Mouse (Mus musculus) limb, embryonic 13.5 days (tissue): ENCODE measurements around the gene Gm20388. TPM values are rescaled to one million over a fixed set of nuclear protein-coding genes. Genes with fewer than 3 reads are reported as not detected.

Experiments
- ATAC-seq: fragments of 200-750 bp; cut with Nextera tagmentation; 2 replicates; pipeline ENCODE4 v1.8.0; 2017; ENCODE audit warnings: low read depth, moderate number of reproducible peaks, moderate TSS enrichment; ENCODE audit not compliant: low FRiP score
- H3K27ac ChIP-seq: fragments of 300-500 bp; sonication (generic); 2 replicates; pipeline ENCODE4 v1.5.1; 2015; ENCODE audit warnings: inconsistent platforms, mild to moderate bottlenecking, moderate library complexity
- H3K27me3 ChIP-seq: fragments of 300-500 bp; sonication (generic); 2 replicates; pipeline ENCODE4 v1.6.1; 2015; ENCODE audit warnings: mild to moderate bottlenecking, inconsistent platforms
- H3K36me3 ChIP-seq: fragments of 300-500 bp; sonication (generic); 2 replicates; pipeline ENCODE4 v1.6.1; 2015; ENCODE audit warnings: inconsistent platforms, mild to moderate bottlenecking, moderate library complexity
- H3K4me1 ChIP-seq: fragments of 300-500 bp; sonication (generic); 2 replicates; pipeline ENCODE4 v1.6.1; 2015; ENCODE audit warnings: inconsistent platforms
- H3K4me2 ChIP-seq: fragments of 300-500 bp; sonication (generic); replicated peaks from 2 replicates; pipeline ENCODE4 v1.6.1; 2015; ENCODE audit warnings: inconsistent platforms, mild to moderate bottlenecking, moderate library complexity
- H3K4me3 ChIP-seq: fragments of 300-500 bp; sonication (generic); 2 replicates; pipeline ENCODE4 v1.5.1; 2015; ENCODE audit warnings: moderate library complexity, mild to moderate bottlenecking, inconsistent platforms
- H3K9ac ChIP-seq: fragments of 300-500 bp; sonication (generic); 2 replicates; pipeline ENCODE4 v1.6.1; 2015; ENCODE audit warnings: mild to moderate bottlenecking, inconsistent platforms
- H3K9me3 ChIP-seq: fragments of 300-500 bp; sonication (generic); 2 replicates; pipeline ENCODE4 v1.6.1; 2016; ENCODE audit warnings: inconsistent platforms
- WGBS: fragments of 180-500 bp; shearing (Covaris S2); methylation state at CpG from one replicate; pipeline ENCODE4 v1.1.7; 2015; 5-methylcytosine and 5-hydroxymethylcytosine counted together
- polyA plus RNA-seq: library from polyadenylated mRNA; unstranded; fragments of >200 nt; fragmentation: Nextera tagmentation; extraction: Ambion mirVana; gene quantifications from 2 replicates; pipeline ENCODE4 v1.2.1, GENCODE M21; 2015

Gm20388 gene
- polyA plus RNA-seq, 1 experiment from 2014 or later, result 7.1 TPM

DNA sequence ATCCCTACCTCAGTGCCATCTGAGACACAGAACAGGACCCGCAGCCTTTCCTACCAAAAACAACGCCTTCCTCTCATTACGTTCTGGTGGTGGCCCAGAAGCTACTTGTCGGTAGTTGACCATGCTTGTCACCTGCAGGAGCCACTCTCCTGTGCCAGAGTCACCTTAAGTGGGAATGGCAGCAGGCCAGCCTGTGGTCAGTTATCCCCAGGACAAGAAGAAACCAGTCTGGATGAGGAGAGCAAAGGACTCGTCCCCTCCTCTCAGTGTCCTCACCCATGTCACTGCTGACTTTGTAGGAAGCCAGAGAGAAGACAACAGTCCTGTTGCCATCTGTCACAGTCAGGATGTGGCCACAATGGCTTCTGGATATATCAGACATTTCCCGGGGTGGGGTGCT lies 2906.3 kb downstream of the Gm20388 start:
- H3K27me3 ChIP-seq, result no peaks in the 10 kb centered on the region
- WGBS, result 92% methylated on average over 6 of the region's 6 CpGs

GRCm38 (mm10) chr8:122817724-122818496 lies 2907.3 kb downstream of the Gm20388 start:
- Histone ChIP-seq H3K4me2 (no peak overlapping the region), H3K9ac (0 out of 2 replicates have a peak overlapping the region, but pooled peaks have one; percentile 31), H3K36me3 (peaks cover 29% of the 10 kb centered on the region), H3K27me3 (no peaks in the 10 kb centered on the region), H3K4me1 (no peaks in the 10 kb centered on the region), H3K4me3 (no peak overlapping the region), H3K27ac (no peak overlapping the region), H3K9me3 (no peaks in the 10 kb centered on the region)
- WGBS, result 53% methylated on average over 13 of the region's 13 CpGs
- ATAC-seq, result no peak

More for the DNA sequence above, 2906.3 kb downstream of the Gm20388 start:
- H3K36me3 ChIP-seq, result peaks cover 38% of the 10 kb centered on the region
- no peak overlapping the region for H3K4me2 ChIP-seq
- no peak overlapping the region for H3K4me3 ChIP-seq
- H3K9me3 ChIP-seq, result no peaks in the 10 kb centered on the region
- H3K27ac ChIP-seq, result no peak overlapping the region
- ATAC-seq, result no peak
- no peaks in the 10 kb centered on the region for H3K4me1 ChIP-seq
- H3K9ac ChIP-seq, result no peak overlapping the region; the same call in 1 of the 2 replicates

DNA sequence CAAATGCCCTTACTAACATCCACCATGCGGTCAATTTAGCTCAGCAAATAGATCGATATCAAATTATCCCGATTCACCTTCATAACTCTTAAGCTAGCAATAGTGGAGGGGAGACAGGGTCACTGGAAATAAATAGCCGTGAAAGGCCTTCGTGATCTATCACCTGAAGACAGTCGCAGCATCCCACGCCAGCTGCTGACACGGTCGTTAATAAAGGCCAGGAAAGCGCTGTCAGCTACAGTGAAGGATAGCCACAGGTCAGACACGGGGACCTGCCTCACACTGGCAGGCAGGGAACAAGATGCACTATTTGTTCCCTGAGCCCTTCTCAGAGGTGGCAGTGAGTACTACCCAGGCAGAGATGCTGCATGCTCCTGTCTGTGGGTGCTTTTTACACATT lies 2909.1 kb downstream of the Gm20388 start:
- no peak for ATAC-seq
- no peak overlapping the region for H3K27ac ChIP-seq
- H3K36me3 ChIP-seq, result peaks cover 22% of the 10 kb centered on the region
- no peak overlapping the region for H3K4me2 ChIP-seq
- no peak overlapping the region for H3K4me3 ChIP-seq
- no peaks in the 10 kb centered on the region for H3K9me3 ChIP-seq
- H3K9ac ChIP-seq, result no peak overlapping the region
- no peaks in the 10 kb centered on the region for H3K27me3 ChIP-seq
- peaks cover 10% of the 10 kb centered on the region for H3K4me1 ChIP-seq
- 62% methylated on average over 11 of the region's 11 CpGs for WGBS

- H3K9ac ChIP-seq, result peak overlapping the region; percentile 39; the same call in 1 of the 2 replicates
- H3K4me2 ChIP-seq, result no peak overlapping the region
- no peaks in the 10 kb centered on the region for H3K27me3 ChIP-seq
- no peaks in the 10 kb centered on the region for H3K9me3 ChIP-seq
- H3K27ac ChIP-seq, result peak overlapping the region; percentile 67; the same call in 1 of the 2 replicates
- H3K4me1 ChIP-seq, result peaks cover 22% of the 10 kb centered on the region
- no peak for ATAC-seq
- H3K4me3 ChIP-seq, result no peak overlapping the region
- no peaks in the 10 kb centered on the region for H3K36me3 ChIP-seq
- 12% methylated on average over 5 of the region's 5 CpGs for WGBS
Measured at GRCm38 (mm10) chr8:122824571-122824970, 2913.9 kb downstream of the Gm20388 start.

GRCm38 (mm10) chr8:122824986-122825385 lies 2914.3 kb downstream of the Gm20388 start:
- no peaks in the 10 kb centered on the region for H3K36me3 ChIP-seq
- H3K27ac ChIP-seq, result peak overlapping the region; percentile 67; the same call in 1 of the 2 replicates
- peaks cover 22% of the 10 kb centered on the region for H3K4me1 ChIP-seq
- H3K9me3 ChIP-seq, result no peaks in the 10 kb centered on the region
- H3K4me3 ChIP-seq, result no peak overlapping the region
- 65% methylated on average over 9 of the region's 9 CpGs for WGBS
- ATAC-seq, result no peak
- no peak overlapping the region for H3K4me2 ChIP-seq
- peak overlapping the region; percentile 39; the same call in 1 of the 2 replicates for H3K9ac ChIP-seq
- H3K27me3 ChIP-seq, result no peaks in the 10 kb centered on the region

DNA sequence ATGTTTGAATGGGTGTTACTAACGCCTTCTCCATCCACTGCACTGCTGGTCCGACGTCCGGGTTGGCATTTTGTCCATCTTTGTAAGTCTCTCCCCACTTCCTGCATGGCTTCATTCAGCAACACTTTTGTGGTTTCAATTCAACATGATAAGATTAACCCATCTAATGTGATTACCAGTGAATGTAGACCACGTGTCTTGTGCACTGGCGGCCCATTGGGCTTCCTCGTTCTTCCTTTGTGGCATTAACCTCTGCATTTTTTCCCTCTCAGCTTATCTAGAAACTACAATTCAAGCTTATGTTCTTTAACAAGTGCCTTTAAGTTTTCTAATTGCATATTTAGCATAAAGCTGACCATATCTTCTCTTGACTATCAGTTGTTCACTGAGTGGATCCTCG lies 2914.8 kb downstream of the Gm20388 start:
- Histone ChIP-seq H3K4me1 (peaks cover 22% of the 10 kb centered on the region), H3K4me3 (no peak overlapping the region), H3K36me3 (no peaks in the 10 kb centered on the region), H3K27ac (no peak overlapping the region), H3K27me3 (no peaks in the 10 kb centered on the region), H3K9me3 (no peaks in the 10 kb centered on the region), H3K4me2 (no peak overlapping the region), H3K9ac (no peak overlapping the region)
- no peak for ATAC-seq
- 87% methylated on average over 8 of the region's 8 CpGs for WGBS

GRCm38 (mm10) chr8:122829396-122829795 lies 2918.8 kb downstream of the Gm20388 start:
- 81% methylated on average over 3 of the region's 3 CpGs for WGBS
- H3K4me2 ChIP-seq, result no peak overlapping the region
- no peaks in the 10 kb centered on the region for H3K36me3 ChIP-seq
- no peaks in the 10 kb centered on the region for H3K9me3 ChIP-seq
- peaks cover 16% of the 10 kb centered on the region for H3K4me1 ChIP-seq
- no peak overlapping the region for H3K4me3 ChIP-seq
- H3K27me3 ChIP-seq, result no peaks in the 10 kb centered on the region
- H3K9ac ChIP-seq, result no peak overlapping the region
- H3K27ac ChIP-seq, result no peak overlapping the region
- ATAC-seq, result no peak

- H3K27ac ChIP-seq, result no peak overlapping the region
- peak; percentile 43 for ATAC-seq
- no peaks in the 10 kb centered on the region for H3K9me3 ChIP-seq
- H3K9ac ChIP-seq, result no peak overlapping the region; the same call in 1 of the 2 replicates
- 39% methylated on average over 8 of the region's 8 CpGs for WGBS
- H3K4me2 ChIP-seq, result no peak overlapping the region
- H3K4me3 ChIP-seq, result no peak overlapping the region
- no peaks in the 10 kb centered on the region for H3K36me3 ChIP-seq
- H3K27me3 ChIP-seq, result no peaks in the 10 kb centered on the region
- H3K4me1 ChIP-seq, result 0 out of 2 replicates have a peak, but pooled peaks cover 7% of the 10 kb centered on the region
Measured at GRCm38 (mm10) chr8:122830349-122831061, 2919.9 kb downstream of the Gm20388 start.

- 90% methylated on average over 8 of the region's 8 CpGs for WGBS
- H3K27ac ChIP-seq, result no peak overlapping the region
Measured at GRCm38 (mm10) chr8:122834416-122834815, 2923.8 kb downstream of the Gm20388 start.

GRCm38 (mm10) chr8:122834971-122835370 lies 2924.3 kb downstream of the Gm20388 start:
- peak; percentile 52; the same call in 1 of the 2 replicates for ATAC-seq
- 30% methylated on average over 8 of the region's 8 CpGs for WGBS

More at GRCm38 (mm10) chr8:122834416-122834815, 2923.8 kb downstream of the Gm20388 start:
- H3K4me2 ChIP-seq, result no peak overlapping the region
- H3K4me3 ChIP-seq, result no peak overlapping the region
- no peaks in the 10 kb centered on the region for H3K4me1 ChIP-seq
- no peaks in the 10 kb centered on the region for H3K9me3 ChIP-seq
- H3K9ac ChIP-seq, result no peak overlapping the region
- no peaks in the 10 kb centered on the region for H3K27me3 ChIP-seq
- no peak for ATAC-seq
- H3K36me3 ChIP-seq, result no peaks in the 10 kb centered on the region

GRCm38 (mm10) chr8:122836199-122836598 lies 2925.6 kb downstream of the Gm20388 start:
- 86% methylated on average over 12 of the region's 12 CpGs for WGBS
- H3K9ac ChIP-seq, result no peak overlapping the region

More at GRCm38 (mm10) chr8:122834971-122835370, 2924.3 kb downstream of the Gm20388 start:
- Histone ChIP-seq H3K27me3 (no peaks in the 10 kb centered on the region), H3K9me3 (no peaks in the 10 kb centered on the region), H3K9ac (no peak overlapping the region), H3K27ac (no peak overlapping the region), H3K4me3 (no peak overlapping the region), H3K36me3 (no peaks in the 10 kb centered on the region), H3K4me1 (no peaks in the 10 kb centered on the region), H3K4me2 (no peak overlapping the region)

DNA sequence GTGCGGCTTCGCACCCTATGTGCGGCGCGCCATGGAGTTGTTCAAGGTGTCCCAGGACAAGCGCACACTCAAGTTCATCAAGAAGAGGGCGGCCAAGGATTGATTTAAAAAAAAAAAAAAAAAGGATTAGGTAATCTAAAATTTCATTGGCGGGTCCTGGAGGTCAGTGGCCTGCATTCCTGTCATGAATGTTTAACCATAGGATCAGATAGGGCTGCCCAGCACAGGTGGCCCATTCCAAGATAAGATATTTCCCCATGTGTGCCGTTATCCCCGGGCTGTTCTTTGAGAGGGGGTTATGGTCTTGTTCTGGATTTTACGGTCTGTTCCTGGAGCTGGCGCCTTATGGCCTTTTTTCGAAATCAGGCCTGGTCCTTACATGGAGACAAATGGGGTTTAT lies 2926.1 kb downstream of the Gm20388 start:
- 80% methylated on average over 13 of the region's 13 CpGs for WGBS
- no peak for ATAC-seq

More at GRCm38 (mm10) chr8:122836199-122836598, 2925.6 kb downstream of the Gm20388 start:
- Histone ChIP-seq H3K9me3 (no peaks in the 10 kb centered on the region), H3K4me3 (no peak overlapping the region), H3K4me1 (no peaks in the 10 kb centered on the region), H3K4me2 (no peak overlapping the region), H3K27ac (no peak overlapping the region), H3K36me3 (no peaks in the 10 kb centered on the region), H3K27me3 (no peaks in the 10 kb centered on the region)
- no peak for ATAC-seq

More for the DNA sequence above, 2926.1 kb downstream of the Gm20388 start:
- H3K36me3 ChIP-seq, result no peaks in the 10 kb centered on the region
- H3K27me3 ChIP-seq, result no peaks in the 10 kb centered on the region
- no peaks in the 10 kb centered on the region for H3K9me3 ChIP-seq
- no peak overlapping the region for H3K9ac ChIP-seq
- no peak overlapping the region for H3K27ac ChIP-seq
- H3K4me1 ChIP-seq, result no peaks in the 10 kb centered on the region
- H3K4me3 ChIP-seq, result no peak overlapping the region
- H3K4me2 ChIP-seq, result no peak overlapping the region
